Mouse (Mus musculus) kidney, embryonic 15.5 days (tissue): ENCODE measurements around the gene Gm5901. TPM values are rescaled to one million over a fixed set of nuclear protein-coding genes. Genes with fewer than 3 reads are reported as not detected.
"Not testable (repeated sequence)": the region's sequence is repeated elsewhere in the genome, so short reads cannot be mapped to it uniquely, and the experiment has no call there.

ENCODE experiments used
- ATAC-seq: fragments of 200-750 bp; cut with Nextera tagmentation; replicated peaks from 2 replicates; pipeline ENCODE4 v1.8.0; 2017; ENCODE audit warnings: moderate TSS enrichment; ENCODE audit not compliant: low FRiP score
- H3K27ac ChIP-seq: fragments of 300-500 bp; sonication (generic); 2 replicates; pipeline ENCODE4 v1.5.1; 2015; ENCODE audit warnings: mild to moderate bottlenecking, inconsistent platforms
- H3K27me3 ChIP-seq: fragments of 300-500 bp; sonication (generic); 2 replicates; pipeline ENCODE4 v1.6.1; 2015; ENCODE audit warnings: inconsistent platforms
- H3K36me3 ChIP-seq: fragments of 300-500 bp; sonication (generic); 2 replicates; pipeline ENCODE4 v1.6.1; 2015; ENCODE audit warnings: inconsistent platforms
- H3K4me1 ChIP-seq: fragments of 300-500 bp; sonication (generic); 2 replicates; pipeline ENCODE4 v1.6.1; 2015; ENCODE audit warnings: inconsistent platforms
- H3K4me2 ChIP-seq: fragments of 300-500 bp; sonication (generic); 2 replicates; pipeline ENCODE4 v1.6.1; 2015; ENCODE audit warnings: moderate library complexity, mild to moderate bottlenecking, inconsistent platforms
- H3K4me3 ChIP-seq: fragments of 300-500 bp; sonication (generic); replicated peaks from 2 replicates; pipeline ENCODE4 v1.5.1; 2015; ENCODE audit warnings: mild to moderate bottlenecking, inconsistent platforms
- H3K9ac ChIP-seq: fragments of 300-500 bp; sonication (generic); 2 replicates; pipeline ENCODE4 v1.6.1; 2015; ENCODE audit warnings: mild to moderate bottlenecking, inconsistent platforms
- H3K9me3 ChIP-seq: fragments of 300-500 bp; sonication (generic); replicated peaks from 2 replicates; pipeline ENCODE4 v1.6.1; 2016; ENCODE audit warnings: inconsistent platforms
- WGBS: fragments of 180-500 bp; shearing (Covaris S2); methylation state at CpG from one replicate; pipeline ENCODE4 v1.1.7; 2015; ENCODE audit warnings: mixed read lengths; 5-methylcytosine and 5-hydroxymethylcytosine counted together
- polyA plus RNA-seq: library from polyadenylated mRNA; unstranded; fragments of >200 nt; fragmentation: Nextera tagmentation; extraction: Ambion mirVana; gene quantifications from 2 replicates; pipeline ENCODE4 v1.2.1, GENCODE M21; 2015

The Gm5901 gene
- polyA plus RNA-seq, 1 experiment from 2014 or later = not detected

DNA sequence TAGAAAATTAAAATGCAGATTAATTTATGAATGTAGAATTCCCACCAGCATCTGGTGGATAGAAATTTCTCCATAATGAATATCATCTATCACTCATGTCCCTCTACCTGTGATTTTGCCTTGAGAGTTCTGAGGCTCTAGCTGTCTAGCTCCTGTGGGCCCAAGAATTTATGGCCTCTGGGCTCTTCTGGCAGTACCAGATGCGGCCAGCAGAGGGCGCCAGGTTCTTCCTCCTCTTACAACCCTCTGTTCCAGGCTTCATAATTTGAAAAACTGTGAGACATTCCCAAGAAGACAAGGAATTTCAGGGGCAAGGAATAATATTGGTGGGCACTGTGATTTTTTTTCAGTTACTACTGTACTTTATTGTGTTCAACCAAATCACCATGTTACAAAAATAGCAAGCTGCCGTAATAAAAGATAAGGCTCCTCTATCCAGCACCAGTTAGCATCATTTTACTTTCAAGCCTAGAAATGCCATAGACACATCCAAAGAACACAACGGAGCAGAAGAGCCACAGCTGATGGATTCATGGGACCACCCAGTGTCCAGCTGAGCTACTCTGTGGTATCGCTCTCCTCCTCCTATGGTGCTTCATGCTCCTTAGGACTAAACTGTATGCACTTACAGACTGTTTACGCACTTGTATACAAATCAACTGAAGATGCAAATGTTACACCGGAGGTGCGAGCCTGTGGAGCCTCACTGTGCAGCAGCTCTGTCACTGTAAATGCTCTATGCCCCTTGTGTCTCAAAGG, 37.2 kb downstream of the Gm5901 start:
- not testable (repeated sequence) for H3K27me3 ChIP-seq, H3K27ac ChIP-seq, H3K9ac ChIP-seq, H3K36me3 ChIP-seq, H3K4me1 ChIP-seq, H3K4me3 ChIP-seq, H3K9me3 ChIP-seq, H3K4me2 ChIP-seq
- 0 out of 2 replicates have a peak, but pooled peaks have one; percentile 18 for ATAC-seq
- WGBS = 55% methylated on average over 8 of the region's 8 CpGs

DNA sequence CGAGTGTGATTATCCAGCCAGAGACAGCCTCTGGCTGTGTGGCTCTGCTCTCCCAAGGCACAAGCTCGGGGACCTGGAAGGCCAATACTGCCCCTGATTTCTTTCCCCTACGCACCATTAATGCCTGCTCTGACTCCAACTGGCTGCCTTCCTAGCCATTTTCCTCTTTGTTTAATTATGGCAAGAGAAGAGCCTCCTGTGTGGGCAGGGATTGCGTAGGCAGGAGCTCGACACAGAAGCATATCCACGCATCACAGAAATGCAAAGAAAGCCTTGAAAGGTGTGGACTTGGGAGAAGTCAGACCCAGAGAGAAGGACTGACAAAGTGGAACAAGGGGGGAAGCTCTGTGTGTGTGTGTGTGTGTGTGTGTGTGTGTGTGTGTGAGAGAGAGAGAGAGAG, 39.5 kb downstream of the Gm5901 start:
- ATAC-seq = no peak

GRCm38 (mm10) chr7:105416529-105416928, 41.7 kb downstream of the Gm5901 start:
- H3K9me3 ChIP-seq = no peaks in the 10 kb centered on the region
- no peaks in the 10 kb centered on the region for H3K4me1 ChIP-seq
- H3K9ac ChIP-seq = no peak overlapping the region
- no peaks in the 10 kb centered on the region for H3K36me3 ChIP-seq
- no peak overlapping the region for H3K4me3 ChIP-seq
- no peaks in the 10 kb centered on the region for H3K27me3 ChIP-seq
- no peak for ATAC-seq
- WGBS = 91% methylated on average over 7 of the region's 7 CpGs
- no peak overlapping the region for H3K4me2 ChIP-seq
- no peak overlapping the region for H3K27ac ChIP-seq

More for the DNA sequence above, 39.5 kb downstream of the Gm5901 start:
- Histone ChIP-seq H3K9ac (no peak overlapping the region), H3K4me2 (no peak overlapping the region), H3K27me3 (no peaks in the 10 kb centered on the region), H3K4me3 (no peak overlapping the region), H3K27ac (no peak overlapping the region), H3K36me3 (no peaks in the 10 kb centered on the region), H3K9me3 (no peaks in the 10 kb centered on the region), H3K4me1 (no peaks in the 10 kb centered on the region)
- WGBS = 65% methylated on average over 6 of the region's 6 CpGs

DNA sequence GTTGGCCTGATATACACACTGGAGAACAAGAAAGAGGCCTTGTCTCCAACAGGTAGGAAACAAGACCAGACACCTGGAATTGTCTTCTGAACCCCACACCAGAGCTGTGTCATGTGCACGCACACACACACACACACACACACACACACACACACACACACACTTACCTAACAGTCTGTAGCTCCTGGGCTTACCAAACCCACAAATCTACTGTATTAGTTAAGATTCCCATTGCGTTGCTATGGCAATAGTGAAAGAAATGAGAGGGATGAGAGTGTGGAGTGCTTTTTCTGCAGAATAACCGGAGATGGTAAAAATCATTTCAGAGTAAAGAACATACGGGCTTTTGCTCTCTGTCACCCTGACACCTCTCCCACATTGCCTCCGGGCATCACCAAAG, 43.3 kb downstream of the Gm5901 start:
- H3K9me3 ChIP-seq = no peaks in the 10 kb centered on the region
- H3K27me3 ChIP-seq = no peaks in the 10 kb centered on the region
- H3K4me2 ChIP-seq = no peak overlapping the region
- WGBS = 81% methylated on average over 5 of the region's 5 CpGs
- H3K4me1 ChIP-seq = no peaks in the 10 kb centered on the region
- H3K27ac ChIP-seq = no peak overlapping the region
- no peaks in the 10 kb centered on the region for H3K36me3 ChIP-seq
- no peak overlapping the region for H3K9ac ChIP-seq
- no peak for ATAC-seq
- H3K4me3 ChIP-seq = no peak overlapping the region

DNA sequence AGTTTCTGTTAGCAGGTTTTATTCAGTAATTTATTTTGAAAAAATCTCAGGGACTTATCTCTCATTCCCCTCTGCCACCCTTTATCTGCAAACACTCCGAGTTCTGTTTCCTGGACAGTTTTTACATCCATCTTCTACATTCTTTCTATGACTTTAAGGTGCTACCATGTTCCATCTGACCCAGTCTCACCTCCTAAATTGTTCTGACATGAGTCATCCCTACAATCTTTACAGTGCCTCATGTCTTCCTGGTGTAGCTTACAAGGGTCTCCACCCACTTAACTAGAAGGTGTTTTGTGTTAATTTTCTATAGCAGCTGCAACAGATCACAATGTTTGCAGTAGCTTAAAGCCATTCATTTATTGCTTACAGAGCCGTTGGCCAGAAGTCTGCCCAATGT, 46.1 kb downstream of the Gm5901 start:
- 31% methylated on average over 2 of the region's 2 CpGs for WGBS
- ATAC-seq = no peak
- no peak overlapping the region for H3K4me3 ChIP-seq
- H3K36me3 ChIP-seq = no peaks in the 10 kb centered on the region
- no peak overlapping the region for H3K27ac ChIP-seq
- H3K9ac ChIP-seq = no peak overlapping the region
- peaks cover 9% of the 10 kb centered on the region for H3K4me1 ChIP-seq
- H3K27me3 ChIP-seq = peaks cover 22% of the 10 kb centered on the region
- no peak overlapping the region for H3K4me2 ChIP-seq
- H3K9me3 ChIP-seq = no peaks in the 10 kb centered on the region

DNA sequence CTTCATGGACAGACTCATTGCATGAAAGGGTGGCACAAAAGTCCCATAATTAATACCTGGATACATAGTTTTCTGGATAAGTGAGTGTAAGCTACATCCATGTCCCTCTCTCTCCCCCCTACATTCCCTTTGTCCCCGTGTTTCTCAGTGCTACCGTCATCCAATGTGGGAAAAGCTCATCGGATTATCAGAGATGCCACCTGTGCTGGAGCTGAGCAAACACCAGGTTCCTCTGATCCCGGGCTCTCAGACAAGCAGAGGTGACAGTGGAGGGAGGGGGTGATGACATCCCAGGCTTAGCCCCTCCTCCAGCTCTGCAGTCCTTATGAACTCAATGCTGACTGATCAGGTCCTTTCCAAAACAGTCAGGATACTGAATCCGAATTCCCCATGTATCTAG, 49.5 kb downstream of the Gm5901 start:
- no peak for ATAC-seq
- H3K4me1 ChIP-seq = peaks cover 11% of the 10 kb centered on the region
- 25% methylated on average over 5 of the region's 5 CpGs for WGBS
- no peaks in the 10 kb centered on the region for H3K9me3 ChIP-seq
- no peak overlapping the region for H3K4me2 ChIP-seq
- no peaks in the 10 kb centered on the region for H3K36me3 ChIP-seq
- H3K4me3 ChIP-seq = no peak overlapping the region
- peaks cover 42% of the 10 kb centered on the region for H3K27me3 ChIP-seq
- H3K9ac ChIP-seq = no peak overlapping the region
- no peak overlapping the region for H3K27ac ChIP-seq

- peaks cover 42% of the 10 kb centered on the region for H3K27me3 ChIP-seq
- under 1% methylated on average over 31 of the region's 31 CpGs for WGBS
- H3K36me3 ChIP-seq = no peaks in the 10 kb centered on the region
- no peaks in the 10 kb centered on the region for H3K9me3 ChIP-seq
- ATAC-seq = peak; percentile 92
- H3K27ac ChIP-seq = no peak within 1 kb of the TSS
- peaks cover 11% of the 10 kb centered on the region for H3K4me1 ChIP-seq
- H3K9ac ChIP-seq = peak within 1 kb of the TSS; percentile 17; the same call in 1 of the 2 replicates
- H3K4me2 ChIP-seq = peak within 1 kb of the TSS; percentile 82
- H3K4me3 ChIP-seq = peak within 1 kb of the TSS; percentile 43
These were observed 50.7 kb downstream of the Gm5901 start, which contains the start of gene Cckbr for GRCm38 (mm10) chr7:105425424-105426043. TSS of gene Cckbr (plus strand) at chr7:105425731.

DNA sequence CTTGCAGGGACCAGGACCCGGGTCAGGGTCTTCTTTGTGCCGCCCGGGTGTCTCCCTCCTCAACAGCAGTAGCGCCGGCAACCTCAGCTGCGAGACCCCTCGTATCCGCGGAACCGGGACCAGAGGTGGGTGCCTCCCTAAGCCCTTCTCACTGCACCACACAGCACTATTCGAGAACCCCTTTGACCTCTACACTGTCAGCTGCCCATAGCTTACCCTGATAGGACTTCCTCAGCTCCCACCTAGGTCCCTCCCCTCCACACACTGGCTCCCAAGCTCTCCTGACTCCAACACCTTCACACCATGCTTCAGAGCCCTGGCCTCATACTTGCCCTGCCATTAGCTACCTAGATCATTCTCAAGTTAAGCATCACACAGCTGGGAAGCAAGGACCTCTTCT, 51.2 kb downstream of the Gm5901 start:
- Histone ChIP-seq H3K4me2 (peak overlapping the region; percentile 82), H3K4me1 (peaks cover 11% of the 10 kb centered on the region), H3K9ac (peak overlapping the region; percentile 17; the same call in 1 of the 2 replicates), H3K27me3 (peaks cover 42% of the 10 kb centered on the region), H3K9me3 (no peaks in the 10 kb centered on the region), H3K36me3 (no peaks in the 10 kb centered on the region), H3K27ac (no peak overlapping the region), H3K4me3 (peak overlapping the region; percentile 43)
- 1% methylated on average over 11 of the region's 11 CpGs for WGBS
- ATAC-seq = peak; percentile 73

Other genes with a start within 250 kb of the Gm5901 start
- gene Olfr683, start 228.0 kb upstream of the Gm5901 start, polyA plus RNA-seq = not detected in 2 replicates
- gene Olfr684, start 211.4 kb upstream of the Gm5901 start, polyA plus RNA-seq = not detected in 2 replicates
- gene Olfr685, start 189.0 kb upstream of the Gm5901 start, polyA plus RNA-seq = not detected in 2 replicates
- not detected in 2 replicates for gene Olfr686, start 167.6 kb upstream of the Gm5901 start, polyA plus RNA-seq
- not detected in 2 replicates for gene Olfr688, start 86.9 kb upstream of the Gm5901 start, polyA plus RNA-seq
- gene Olfr689, start 63.9 kb upstream of the Gm5901 start, polyA plus RNA-seq = not detected in 2 replicates
- gene Olfr690, start 40.9 kb upstream of the Gm5901 start, polyA plus RNA-seq = not detected in 2 replicates
- gene Olfr691, start 32.8 kb upstream of the Gm5901 start, polyA plus RNA-seq = not detected in 2 replicates
- not detected in 2 replicates for gene Olfr692, start 6.8 kb upstream of the Gm5901 start, polyA plus RNA-seq
- gene Fam160a2, start 25.0 kb downstream of the Gm5901 start, polyA plus RNA-seq = 39.1 and 47.4 TPM in 2 replicates
- gene Cnga4, start 29.5 kb downstream of the Gm5901 start, polyA plus RNA-seq = 0.08 TPM in 1 of 2 replicates, not detected in the other
- gene Cckbr, start 50.7 kb downstream of the Gm5901 start, polyA plus RNA-seq = 0.58 and 0.62 TPM in 2 replicates
- 53.4 and 72.0 TPM in 2 replicates for gene Cavin3, start 107.3 kb downstream of the Gm5901 start, polyA plus RNA-seq
- gene Smpd1, start 179.3 kb downstream of the Gm5901 start, polyA plus RNA-seq = 44.7 and 47.7 TPM in 2 replicates
- 45.9 and 56.9 TPM in 2 replicates for gene Apbb1, start 206.6 kb downstream of the Gm5901 start, polyA plus RNA-seq
- 2.0 and 4.4 TPM in 2 replicates for gene Hpx, start 225.1 kb downstream of the Gm5901 start, polyA plus RNA-seq